Mouse (Mus musculus) adrenal gland (tissue): ENCODE results near the gene Elmo1.

Source experiments
- intact Hi-C: fragments of 180-260 bp; cut with DNase I; formaldehyde crosslinking; loops from one replicate; pipeline ENCODE4 v1.15.1; 2025

Gene Elmo1

GRCm38 (mm10) chr13:20202617-20203016, 112.2 kb downstream of the Elmo1 start:
- intact Hi-C loops, result no loop called here

GRCm38 (mm10) chr13:20204165-20204564, 113.8 kb downstream of the Elmo1 start:
- intact Hi-C loops, result no loop called here

GRCm38 (mm10) chr13:20205007-20205745, 114.8 kb downstream of the Elmo1 start:
- intact Hi-C loops, result no loop called here

GRCm38 (mm10) chr13:20205746-20206145, 115.3 kb downstream of the Elmo1 start:
- intact Hi-C loops, result no loop called here

- intact Hi-C loops, result no loop called here
Observed at GRCm38 (mm10) chr13:20207126-20207525, 116.7 kb downstream of the Elmo1 start.

GRCm38 (mm10) chr13:20207950-20208642, 117.7 kb downstream of the Elmo1 start:
- intact Hi-C loops, result no loop called here

- intact Hi-C loops, result no loop called here
Observed at GRCm38 (mm10) chr13:20208867-20209266, 118.5 kb downstream of the Elmo1 start.

- intact Hi-C loops, result no loop called here
Observed at GRCm38 (mm10) chr13:20211780-20212179, 121.4 kb downstream of the Elmo1 start.

- intact Hi-C loops, result no loop called here
Observed at GRCm38 (mm10) chr13:20212665-20213064, 122.3 kb downstream of the Elmo1 start.

GRCm38 (mm10) chr13:20213861-20214260, 123.5 kb downstream of the Elmo1 start:
- intact Hi-C loops, result no loop called here

GRCm38 (mm10) chr13:20217453-20218090, 127.2 kb downstream of the Elmo1 start:
- intact Hi-C loops, result no loop called here

- intact Hi-C loops, result no loop called here
Observed at GRCm38 (mm10) chr13:20218126-20218525, 127.7 kb downstream of the Elmo1 start.

GRCm38 (mm10) chr13:20220414-20220813, 130.0 kb downstream of the Elmo1 start:
- intact Hi-C loops, result no loop called here

- intact Hi-C loops, result no loop called here
Observed at GRCm38 (mm10) chr13:20227923-20228705, 137.7 kb downstream of the Elmo1 start.

- intact Hi-C loops, result no loop called here
Observed at GRCm38 (mm10) chr13:20231837-20232728, 141.7 kb downstream of the Elmo1 start.

GRCm38 (mm10) chr13:20233707-20234106, 143.3 kb downstream of the Elmo1 start:
- intact Hi-C loops, result no loop called here

- intact Hi-C loops, result no loop called here
Observed at GRCm38 (mm10) chr13:20237615-20238014, 147.2 kb downstream of the Elmo1 start.

GRCm38 (mm10) chr13:20238146-20238545, 147.8 kb downstream of the Elmo1 start:
- intact Hi-C loops, result no loop called here

- intact Hi-C loops, result no loop called here
Observed at GRCm38 (mm10) chr13:20238743-20239142, 148.3 kb downstream of the Elmo1 start.

- intact Hi-C loops, result no loop called here
Observed at GRCm38 (mm10) chr13:20250069-20250668, 159.8 kb downstream of the Elmo1 start.
